15 mouse cellular contexts compared by ENCODE assay signal in the genomic region with DNA sequence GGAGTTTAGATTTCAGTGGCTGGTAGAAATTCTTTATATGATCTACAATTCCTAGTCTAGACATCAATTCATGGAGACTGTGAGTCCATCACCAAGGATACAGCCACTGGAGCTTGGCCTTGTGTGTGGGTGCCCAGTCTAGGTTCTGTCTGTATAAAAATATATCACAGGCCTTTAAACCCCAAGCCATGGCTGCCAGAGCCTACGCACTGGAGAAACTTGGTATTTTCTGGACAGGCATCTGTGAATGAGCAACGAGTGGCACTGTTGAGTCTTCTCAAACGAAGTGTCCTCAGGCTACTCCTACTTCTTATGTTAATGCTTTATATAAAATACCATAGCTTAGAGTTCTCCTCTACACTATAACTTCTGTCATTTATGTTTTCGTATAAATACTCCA. TPM values are rescaled to one million over a fixed set of nuclear protein-coding genes. Genes with fewer than 3 reads are reported as not detected.
"Had no signal": no experiment of that assay in that cellular context is flagged by ENCODE, and none has a peak within 500 bp of the region (broad histone marks: within the 10 kb centered on the region; RNA-seq: fewer than 3 reads in every experiment).

No protein-coding gene starts in this region.

- H3K9me3 ChIP-seq: limb, embryonic 10.5 days; liver, embryonic 15.5 days; midbrain, embryonic 13.5 days had no signal

- H3K27ac ChIP-seq: kidney, postnatal 0 days; limb, embryonic 10.5 days; liver, embryonic 15.5 days; midbrain, embryonic 13.5 days had no signal

- ATAC-seq: intestine, postnatal 0 days; lung, postnatal 0 days; midbrain, embryonic 13.5 days had no signal

- H3K4me2 ChIP-seq: liver, embryonic 11.5 days; liver, embryonic 15.5 days; midbrain, embryonic 13.5 days had no signal

- H3K4me1 ChIP-seq: limb, embryonic 10.5 days; liver, embryonic 15.5 days had no signal

- H3K9ac ChIP-seq: liver, embryonic 15.5 days; midbrain, embryonic 13.5 days had no signal

- DNase-seq: kidney, adult 8-10 months; kidney, postnatal 36 days; layer of hippocampus, adult 9-11 months; layer of hippocampus, postnatal 36 days; lung, adult 2 months; lung, postnatal 36 days; thymus, postnatal 4 days had no signal

- H3K4me3 ChIP-seq: limb, embryonic 10.5 days; liver, embryonic 15.5 days; midbrain, embryonic 13.5 days had no signal

- H3K27me3 ChIP-seq: liver, embryonic 15.5 days had no signal

- H3K36me3 ChIP-seq: limb, embryonic 10.5 days; liver, embryonic 15.5 days; midbrain, embryonic 13.5 days had no signal

RNA-seq across cellular contexts. Expression of a gene that starts 4.2 kb away (rescaled TPM):
- total RNA-seq: megakaryocyte progenitor cell, adult 5-6 weeks had no signal
- polyA plus RNA-seq: limb, embryonic 10.5 days had no signal
